Comparison of ENCODE assay signal across 29 mouse cellular contexts in genomic region chr3:42235515-42235914, GRCm38 (mm10).
"Had no signal": no experiment of that assay in that cellular context is flagged by ENCODE, and none has a peak within 500 bp of the region (broad histone marks: within the 10 kb centered on the region; RNA-seq: fewer than 3 reads in every experiment).

No protein-coding gene starts in this region.

- H3K36me3 ChIP-seq: embryonic facial prominence, embryonic 10.5 days; embryonic facial prominence, embryonic 12.5 days; embryonic facial prominence, embryonic 13.5 days; embryonic facial prominence, embryonic 15.5 days; forebrain, embryonic 10.5 days; forebrain, embryonic 12.5 days; forebrain, embryonic 15.5 days; heart, embryonic 10.5 days had no signal

- H3K9ac ChIP-seq: embryonic facial prominence, embryonic 12.5 days; embryonic facial prominence, embryonic 13.5 days; embryonic facial prominence, embryonic 15.5 days; forebrain, embryonic 12.5 days; forebrain, embryonic 13.5 days; forebrain, embryonic 15.5 days; forebrain, postnatal 0 days had no signal

- H3K27me3 ChIP-seq: embryonic facial prominence, embryonic 12.5 days; embryonic facial prominence, embryonic 13.5 days; embryonic facial prominence, embryonic 15.5 days; forebrain, embryonic 12.5 days; forebrain, embryonic 13.5 days; forebrain, embryonic 15.5 days had no signal

- H3K4me2 ChIP-seq: embryonic facial prominence, embryonic 12.5 days; embryonic facial prominence, embryonic 13.5 days; embryonic facial prominence, embryonic 15.5 days; forebrain, embryonic 12.5 days; forebrain, embryonic 13.5 days; forebrain, embryonic 15.5 days had no signal

- H3K4me3 ChIP-seq: embryonic facial prominence, embryonic 10.5 days; embryonic facial prominence, embryonic 12.5 days; embryonic facial prominence, embryonic 13.5 days; embryonic facial prominence, embryonic 15.5 days; erythroblast, embryonic 14.5 days; forebrain, embryonic 10.5 days; forebrain, embryonic 12.5 days; forebrain, embryonic 13.5 days; forebrain, embryonic 15.5 days; gastrocnemius, adult 2 months; heart, adult 2 months; heart, embryonic 10.5 days had no signal

- H3K27ac ChIP-seq: embryonic facial prominence, embryonic 10.5 days; embryonic facial prominence, embryonic 12.5 days; embryonic facial prominence, embryonic 13.5 days; embryonic facial prominence, embryonic 15.5 days; forebrain, embryonic 10.5 days; forebrain, embryonic 12.5 days; forebrain, embryonic 13.5 days; forebrain, embryonic 15.5 days; gastrocnemius, adult 2 months; heart, adult 2 months; heart, embryonic 10.5 days had no signal

- ATAC-seq: forebrain, embryonic 13.5 days; forebrain, embryonic 14.5 days; forebrain, embryonic 15.5 days; forebrain, embryonic 16.5 days; forebrain, postnatal 0 days had no signal

- H3K4me1 ChIP-seq: embryonic facial prominence, embryonic 10.5 days; embryonic facial prominence, embryonic 12.5 days; embryonic facial prominence, embryonic 13.5 days; embryonic facial prominence, embryonic 15.5 days; forebrain, embryonic 10.5 days; forebrain, embryonic 12.5 days; forebrain, embryonic 13.5 days; forebrain, embryonic 15.5 days; heart, embryonic 10.5 days had no signal

- H3K9me3 ChIP-seq: embryonic facial prominence, embryonic 12.5 days; embryonic facial prominence, embryonic 13.5 days; embryonic facial prominence, embryonic 15.5 days; forebrain, embryonic 10.5 days; forebrain, embryonic 12.5 days; forebrain, embryonic 13.5 days; forebrain, embryonic 15.5 days; heart, embryonic 10.5 days had no signal

- DNase-seq: cerebellum, adult 8-10 months; cerebellum, adult 9-10 months; cerebellum, adult 9-11 months; cerebellum, postnatal 10 days; cerebellum, postnatal 14 days; cerebellum, postnatal 25 days; cerebellum, postnatal 36 days; embryo, embryonic 11 days; forebrain, postnatal 0 days; gastrocnemius, adult 2 months; gastrocnemius, postnatal 10 days; gastrocnemius, postnatal 14 days; gastrocnemius, postnatal 25 days; gastrocnemius, postnatal 36 days; heart, adult 11 months; heart, adult 18-20 months; heart, adult 2 months had no signal
